Mouse (Mus musculus): ENCODE measurements around the gene Ksr2. TPM values are rescaled to one million over a fixed set of nuclear protein-coding genes. Genes with fewer than 3 reads are reported as not detected.

Gene Ksr2
- polyA plus RNA-seq, 1 experiment from 2014 or later, result 0.17 TPM

GRCm38 (mm10) chr5:117550992-117551391 is 137.2 kb downstream of the Ksr2 start:
- WGBS, result 12% methylated on average over 9 of the region's 9 CpGs
- no peak for ATAC-seq (ENCODE audit: insufficient number of reproducible peaks, low FRiP score, low TSS enrichment, low read depth)
- Histone ChIP-seq H3K9me3 (no peaks in the 10 kb centered on the region), H3K36me3 (no peaks in the 10 kb centered on the region), H3K4me2 (no peak overlapping the region), H3K27ac (no peak overlapping the region), H3K4me1 (no peaks in the 10 kb centered on the region), H3K27me3 (no peaks in the 10 kb centered on the region), H3K9ac (no peak overlapping the region), H3K4me3 (no peak overlapping the region)

GRCm38 (mm10) chr5:117552096-117552495 is 138.3 kb downstream of the Ksr2 start:
- no peak for ATAC-seq (ENCODE audit: insufficient number of reproducible peaks, low FRiP score, low TSS enrichment, low read depth)
- H3K36me3 ChIP-seq, result no peaks in the 10 kb centered on the region
- no peak overlapping the region for H3K27ac ChIP-seq
- 90% methylated on average over 8 of the region's 8 CpGs for WGBS
- H3K9ac ChIP-seq, result no peak overlapping the region
- H3K9me3 ChIP-seq, result no peaks in the 10 kb centered on the region
- H3K4me1 ChIP-seq, result no peaks in the 10 kb centered on the region
- H3K27me3 ChIP-seq, result no peaks in the 10 kb centered on the region
- H3K4me2 ChIP-seq, result no peak overlapping the region
- H3K4me3 ChIP-seq, result no peak overlapping the region

DNA sequence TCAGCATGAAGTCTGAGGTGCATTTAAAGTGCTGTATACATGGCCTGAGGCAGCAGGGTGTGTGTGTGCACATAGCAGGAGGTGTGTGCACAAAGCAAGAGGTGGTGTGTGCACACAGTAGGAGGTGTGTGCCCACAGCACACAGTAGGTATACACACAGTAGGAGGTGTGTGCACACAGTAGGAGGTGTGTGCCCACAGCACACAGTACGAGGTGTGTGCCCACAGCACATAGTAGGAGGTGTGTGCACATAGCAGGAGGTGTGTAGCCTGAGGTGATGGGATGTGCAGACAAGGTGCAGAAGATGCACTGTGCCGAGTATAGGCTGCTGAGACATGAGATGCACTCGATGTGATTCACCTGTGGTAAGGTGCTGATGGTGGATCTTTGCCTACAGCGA is 140.7 kb downstream of the Ksr2 start:
- H3K27ac ChIP-seq, result no peak overlapping the region
- H3K27me3 ChIP-seq, result no peaks in the 10 kb centered on the region
- no peak overlapping the region for H3K4me2 ChIP-seq
- WGBS, result 84% methylated on average over 4 of the region's 4 CpGs
- no peaks in the 10 kb centered on the region for H3K4me1 ChIP-seq
- no peak overlapping the region for H3K9ac ChIP-seq
- no peaks in the 10 kb centered on the region for H3K9me3 ChIP-seq
- no peaks in the 10 kb centered on the region for H3K36me3 ChIP-seq
- no peak overlapping the region for H3K4me3 ChIP-seq
- no peak for ATAC-seq (ENCODE audit: insufficient number of reproducible peaks, low FRiP score, low TSS enrichment, low read depth)

DNA sequence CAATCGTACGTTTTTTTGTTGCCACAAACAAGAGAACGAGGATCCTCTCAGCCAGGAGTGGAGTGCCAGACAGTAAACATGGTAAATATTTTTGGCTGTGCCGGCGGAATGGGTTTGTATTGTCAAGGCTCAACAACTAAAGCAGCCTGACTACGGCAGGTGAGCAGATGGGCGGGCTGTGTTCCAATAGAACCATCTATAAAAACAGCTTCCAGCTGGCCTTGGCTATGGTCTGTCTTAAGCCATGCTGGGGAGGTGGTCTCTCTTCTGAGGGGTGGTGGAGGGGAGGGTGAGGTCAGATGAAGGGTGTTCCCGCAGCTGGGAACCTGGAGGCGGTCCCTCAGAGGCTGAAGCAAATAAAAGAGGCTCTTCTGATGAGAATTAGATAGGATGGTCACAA is 142.8 kb downstream of the Ksr2 start:
- Histone ChIP-seq H3K27me3 (no peaks in the 10 kb centered on the region), H3K4me1 (no peaks in the 10 kb centered on the region), H3K27ac (no peak overlapping the region), H3K36me3 (no peaks in the 10 kb centered on the region), H3K4me3 (no peak overlapping the region), H3K9me3 (no peaks in the 10 kb centered on the region), H3K4me2 (no peak overlapping the region), H3K9ac (no peak overlapping the region)
- no peak for ATAC-seq (ENCODE audit: insufficient number of reproducible peaks, low FRiP score, low TSS enrichment, low read depth)
- WGBS, result 55% methylated on average over 9 of the region's 9 CpGs

DNA sequence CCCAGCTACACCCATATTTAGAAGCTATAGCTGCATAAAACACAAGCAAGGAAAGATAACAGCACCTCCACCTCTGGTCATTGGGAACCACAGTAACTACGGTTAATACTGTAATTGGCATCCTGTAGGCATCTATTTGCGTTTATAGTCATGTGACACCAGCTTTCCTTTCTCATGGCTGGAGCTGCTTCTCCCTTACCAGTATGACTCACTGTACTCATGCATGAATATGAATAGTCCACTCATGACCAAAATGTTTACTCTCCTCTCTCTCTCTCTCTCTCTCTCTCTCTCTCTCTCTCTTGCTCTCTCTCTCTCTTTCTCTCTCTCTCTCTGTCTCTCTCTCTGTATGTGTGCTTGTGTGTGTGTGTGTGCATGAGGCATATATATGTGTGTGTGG is 147.3 kb downstream of the Ksr2 start:
- Histone ChIP-seq H3K4me3 (no peak overlapping the region), H3K27ac (no peak overlapping the region), H3K4me2 (no peak overlapping the region), H3K36me3 (no peaks in the 10 kb centered on the region), H3K9ac (no peak overlapping the region), H3K9me3 (no peaks in the 10 kb centered on the region), H3K27me3 (no peaks in the 10 kb centered on the region), H3K4me1 (no peaks in the 10 kb centered on the region)
- no peak for ATAC-seq (ENCODE audit: insufficient number of reproducible peaks, low FRiP score, low TSS enrichment, low read depth)
- 79% methylated on average over 2 of the region's 2 CpGs for WGBS

GRCm38 (mm10) chr5:117566051-117566665 is 152.4 kb downstream of the Ksr2 start:
- Histone ChIP-seq H3K27me3 (no peaks in the 10 kb centered on the region), H3K36me3 (no peaks in the 10 kb centered on the region), H3K4me1 (0 out of 2 replicates have a peak, but pooled peaks cover 3% of the 10 kb centered on the region), H3K9ac (no peak overlapping the region), H3K27ac (no peak overlapping the region), H3K4me2 (no peak overlapping the region), H3K4me3 (no peak overlapping the region), H3K9me3 (no peaks in the 10 kb centered on the region)
- no peak for ATAC-seq (ENCODE audit: insufficient number of reproducible peaks, low FRiP score, low TSS enrichment, low read depth)
- WGBS, result 23% methylated on average over 12 of the region's 12 CpGs

DNA sequence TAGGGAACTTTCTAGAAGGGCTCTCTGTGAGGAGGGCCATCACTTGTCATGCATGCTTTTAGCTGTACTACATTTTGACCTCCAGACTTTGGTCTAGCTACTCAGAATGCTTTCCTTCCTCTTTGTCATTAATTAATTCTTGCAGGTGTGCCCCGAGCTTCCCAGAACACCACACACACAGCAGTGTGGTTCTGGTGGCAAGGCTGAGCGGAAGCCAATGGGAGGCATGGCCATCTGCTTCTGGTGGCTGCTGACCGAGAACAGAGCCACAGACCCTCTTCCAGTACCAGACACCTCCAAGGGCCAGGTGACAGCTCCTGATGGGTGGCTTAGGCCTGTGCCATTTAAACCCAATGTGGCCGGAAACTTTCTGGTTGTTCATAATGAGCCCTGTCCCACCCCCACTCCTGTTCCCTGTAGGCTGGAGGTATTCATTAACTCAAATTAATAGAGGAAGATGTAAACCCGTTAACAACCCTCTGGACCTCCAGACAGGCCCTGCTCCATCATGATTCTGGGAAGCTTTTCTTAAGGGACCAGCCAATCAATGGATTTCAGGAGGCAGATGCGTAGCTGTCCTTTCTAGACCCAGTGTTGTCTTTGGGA is 155.5 kb downstream of the Ksr2 start:
- no peak overlapping the region for H3K4me2 ChIP-seq
- H3K27me3 ChIP-seq, result no peaks in the 10 kb centered on the region
- ATAC-seq (ENCODE audit: insufficient number of reproducible peaks, low FRiP score, low TSS enrichment, low read depth), result no peak
- H3K36me3 ChIP-seq, result no peaks in the 10 kb centered on the region
- WGBS, result 51% methylated on average over 6 of the region's 6 CpGs
- 0 out of 2 replicates have a peak, but pooled peaks cover 3% of the 10 kb centered on the region for H3K4me1 ChIP-seq
- no peaks in the 10 kb centered on the region for H3K9me3 ChIP-seq
- no peak overlapping the region for H3K27ac ChIP-seq
- no peak overlapping the region for H3K4me3 ChIP-seq
- no peak overlapping the region for H3K9ac ChIP-seq

- WGBS, result 84% methylated on average over 14 of the region's 14 CpGs
- no peak overlapping the region for H3K27ac ChIP-seq
- H3K4me2 ChIP-seq, result no peak overlapping the region
- no peak overlapping the region for H3K4me3 ChIP-seq
- H3K36me3 ChIP-seq, result no peaks in the 10 kb centered on the region
- H3K9ac ChIP-seq, result no peak overlapping the region
- no peaks in the 10 kb centered on the region for H3K9me3 ChIP-seq
- no peaks in the 10 kb centered on the region for H3K4me1 ChIP-seq
- no peak for ATAC-seq (ENCODE audit: insufficient number of reproducible peaks, low FRiP score, low TSS enrichment, low read depth)
- H3K27me3 ChIP-seq, result no peaks in the 10 kb centered on the region
Measured at GRCm38 (mm10) chr5:117572428-117572827, 158.6 kb downstream of the Ksr2 start.

DNA sequence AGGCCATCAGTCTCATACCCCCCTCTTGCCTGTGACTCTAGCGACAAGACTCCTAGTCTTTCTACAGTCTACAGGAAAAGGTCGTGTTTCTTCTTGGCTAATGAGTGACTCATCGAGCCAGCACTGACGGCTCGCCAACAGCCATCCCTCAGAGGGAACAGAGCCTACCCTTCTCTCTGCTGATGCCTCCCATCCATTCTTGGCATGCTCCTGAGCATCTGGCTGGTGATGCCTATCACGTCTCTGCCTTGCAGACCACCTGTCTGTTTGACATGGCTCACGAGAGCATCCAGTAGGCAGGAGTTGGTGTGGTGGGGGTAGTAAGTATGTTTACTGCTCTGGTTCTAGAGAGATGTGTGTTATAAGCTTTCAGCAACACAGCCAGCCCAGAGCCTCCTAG is 161.1 kb downstream of the Ksr2 start:
- Histone ChIP-seq H3K27ac (no peak overlapping the region), H3K36me3 (no peaks in the 10 kb centered on the region), H3K9ac (no peak overlapping the region), H3K4me2 (no peak overlapping the region), H3K4me3 (no peak overlapping the region), H3K4me1 (no peaks in the 10 kb centered on the region), H3K27me3 (no peaks in the 10 kb centered on the region), H3K9me3 (no peaks in the 10 kb centered on the region)
- no peak for ATAC-seq (ENCODE audit: insufficient number of reproducible peaks, low FRiP score, low TSS enrichment, low read depth)
- WGBS, result 65% methylated on average over 7 of the region's 7 CpGs

GRCm38 (mm10) chr5:117577598-117577997 is 163.8 kb downstream of the Ksr2 start:
- Histone ChIP-seq H3K27me3 (no peaks in the 10 kb centered on the region), H3K27ac (no peak overlapping the region), H3K4me2 (no peak overlapping the region), H3K4me3 (no peak overlapping the region), H3K9me3 (no peaks in the 10 kb centered on the region), H3K9ac (no peak overlapping the region), H3K36me3 (no peaks in the 10 kb centered on the region), H3K4me1 (no peaks in the 10 kb centered on the region)
- 82% methylated on average over 5 of the region's 5 CpGs for WGBS
- no peak for ATAC-seq (ENCODE audit: insufficient number of reproducible peaks, low FRiP score, low TSS enrichment, low read depth)

DNA sequence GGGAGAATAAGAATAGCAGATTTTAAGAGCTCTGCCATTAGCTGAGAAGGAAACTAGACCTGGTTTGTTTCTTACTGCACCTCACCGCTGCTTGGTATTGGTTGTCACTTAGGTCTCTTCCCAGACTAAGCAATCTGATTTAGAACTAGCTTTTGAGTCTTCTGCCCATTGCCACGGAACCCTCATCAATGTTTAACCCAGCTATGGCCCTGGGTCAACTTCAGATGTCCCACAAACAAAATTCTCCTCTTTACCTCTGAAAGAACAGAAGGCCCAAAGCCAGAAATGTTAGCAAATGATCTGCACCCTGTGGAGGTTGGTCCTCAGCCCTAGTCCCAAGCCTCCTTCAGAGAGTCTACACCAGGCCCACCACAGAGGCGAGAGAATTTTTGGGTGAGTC is 167.9 kb downstream of the Ksr2 start:
- Histone ChIP-seq H3K4me1 (no peaks in the 10 kb centered on the region), H3K4me2 (no peak overlapping the region), H3K27me3 (no peaks in the 10 kb centered on the region), H3K4me3 (no peak overlapping the region), H3K9me3 (no peaks in the 10 kb centered on the region), H3K9ac (no peak overlapping the region), H3K36me3 (no peaks in the 10 kb centered on the region), H3K27ac (no peak overlapping the region)
- no peak for ATAC-seq (ENCODE audit: insufficient number of reproducible peaks, low FRiP score, low TSS enrichment, low read depth)
- WGBS, result 79% methylated on average over 3 of the region's 3 CpGs

GRCm38 (mm10) chr5:117584428-117584827 is 170.6 kb downstream of the Ksr2 start:
- no peak for ATAC-seq (ENCODE audit: insufficient number of reproducible peaks, low FRiP score, low TSS enrichment, low read depth)

More at GRCm38 (mm10) chr5:117584428-117584827, 170.6 kb downstream of the Ksr2 start:
- Histone ChIP-seq H3K9me3 (no peaks in the 10 kb centered on the region), H3K27me3 (no peaks in the 10 kb centered on the region; the same call in 1 of the 2 replicates), H3K4me1 (no peaks in the 10 kb centered on the region), H3K36me3 (no peaks in the 10 kb centered on the region), H3K4me3 (no peak overlapping the region), H3K27ac (no peak overlapping the region), H3K4me2 (no peak overlapping the region), H3K9ac (no peak overlapping the region)
- 64% methylated on average over 1 of the region's 1 CpGs for WGBS
